Mouse (Mus musculus): ENCODE results near the gene Stmn3.

Gene Stmn3

DNA sequence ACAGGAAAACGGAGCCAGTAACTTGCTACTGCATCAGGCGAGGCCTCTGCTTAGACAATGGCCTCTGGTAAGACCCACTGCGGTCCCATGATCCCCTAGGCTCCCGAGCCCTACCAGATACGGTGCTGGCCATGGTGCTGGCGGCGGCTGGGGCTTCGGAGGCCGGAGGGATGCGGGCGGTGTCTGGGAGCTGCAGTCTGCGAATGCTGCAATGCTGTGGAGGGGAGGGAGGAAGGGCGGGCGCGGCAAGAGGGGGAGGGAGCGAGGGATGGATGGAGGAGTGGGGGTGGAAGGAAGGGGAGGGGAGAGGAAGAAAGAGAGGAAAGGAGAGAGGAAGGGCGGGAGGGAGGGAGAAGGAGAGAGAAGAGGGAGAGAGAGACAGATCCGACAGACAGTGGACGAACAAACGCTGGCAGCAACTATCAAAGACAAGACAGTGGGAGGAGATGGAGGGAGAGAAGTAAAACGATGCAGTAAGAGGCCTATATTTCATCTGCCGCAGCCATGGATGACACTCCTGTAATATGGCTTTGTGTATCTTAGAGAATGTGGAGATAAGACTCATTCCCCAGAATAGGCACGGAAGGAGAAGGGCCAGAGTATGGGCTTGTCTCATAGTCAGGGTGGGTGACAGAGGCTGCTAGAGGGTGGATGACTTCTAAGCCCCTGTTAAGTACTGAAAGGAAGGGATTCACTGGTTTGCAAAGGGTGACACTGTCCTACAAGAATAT, at the start of gene Stmn3:
Gene Stmn3, minus strand, starts transcription at position 421 of the 731 bp plus-strand sequence.
- no peak for DNase-seq (ENCODE audit: low spot score)

DNA sequence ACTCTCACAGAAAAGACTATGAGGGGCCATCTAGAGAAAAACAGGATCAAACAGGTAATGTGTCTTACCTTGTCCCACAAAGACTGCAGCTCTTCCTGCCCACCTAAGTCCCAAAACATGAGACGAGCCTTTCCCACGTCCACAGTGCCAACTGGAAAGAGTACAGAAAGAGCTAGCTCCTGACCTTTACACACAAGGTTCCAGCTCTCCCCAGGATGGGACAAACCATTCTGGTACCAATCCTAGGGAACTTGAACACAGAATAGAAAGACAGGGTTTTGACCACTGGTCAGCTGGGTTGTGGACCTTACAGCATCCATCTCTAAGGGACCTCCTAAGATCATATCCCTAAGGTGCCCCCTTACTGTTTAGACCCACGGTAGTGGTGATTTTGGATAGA, 49.6 kb upstream of the Stmn3 start:
- DNase-seq (ENCODE audit: low spot score), result no peak

DNA sequence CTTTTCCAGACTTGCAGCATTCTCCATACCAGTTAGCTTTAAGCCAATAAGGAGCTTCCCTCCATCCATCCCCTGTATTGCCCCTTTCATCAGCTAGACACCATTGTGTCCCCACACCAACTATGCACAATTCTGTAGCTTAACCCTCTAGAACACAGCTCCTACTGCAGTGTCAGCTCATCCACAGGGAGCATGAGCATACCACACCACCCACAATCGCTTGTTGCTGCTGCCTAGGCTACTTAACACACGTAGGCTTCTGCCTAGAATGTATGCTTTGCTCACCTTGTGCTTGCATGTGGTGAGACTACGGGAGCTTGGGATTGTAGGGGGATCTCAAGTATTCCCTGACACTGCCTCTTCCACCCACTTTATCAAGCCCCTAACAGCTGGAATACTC, 42.5 kb upstream of the Stmn3 start:
- DNase-seq (ENCODE audit: low spot score), result no peak

DNA sequence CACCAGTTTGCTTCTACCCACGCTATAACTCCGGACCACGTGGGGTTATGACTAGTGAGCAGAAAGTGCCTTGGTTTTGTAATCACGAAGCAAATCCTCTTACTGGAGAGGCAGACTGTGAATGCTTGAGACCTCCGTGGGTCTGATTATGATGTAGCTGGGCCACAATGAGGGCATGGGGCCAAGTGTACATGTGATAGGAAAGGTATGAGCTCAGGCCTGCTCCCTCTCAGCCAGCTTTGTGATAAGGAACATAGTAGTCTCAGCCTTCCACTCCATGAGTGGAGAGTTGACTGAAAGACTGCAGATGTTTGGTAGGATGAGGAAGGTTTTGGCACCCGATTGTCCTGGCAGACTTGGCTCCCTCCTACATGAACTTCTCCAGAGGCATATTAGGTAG, 28.5 kb upstream of the Stmn3 start:
- DNase-seq (ENCODE audit: low spot score), result no peak

DNA sequence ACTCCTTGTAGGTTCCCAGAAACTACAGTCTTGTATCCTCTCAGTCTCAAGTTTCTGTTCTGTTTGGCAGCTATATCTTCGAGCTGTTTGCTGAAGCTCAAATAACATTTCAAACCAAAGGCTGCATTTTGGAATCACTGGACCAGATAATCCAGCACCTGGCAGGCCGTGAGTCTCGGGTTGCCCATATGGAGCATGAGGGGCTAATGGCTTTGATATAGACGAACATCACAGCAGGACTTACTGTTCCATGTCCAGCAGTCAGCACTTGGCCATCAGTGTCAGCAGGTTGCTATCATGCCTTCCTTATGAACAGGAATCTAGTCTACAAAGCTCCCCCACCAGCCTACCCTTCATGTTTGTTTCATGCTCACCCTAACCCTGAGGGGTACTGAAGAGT, 26.1 kb upstream of the Stmn3 start:
- DNase-seq (ENCODE audit: low spot score), result no peak

DNA sequence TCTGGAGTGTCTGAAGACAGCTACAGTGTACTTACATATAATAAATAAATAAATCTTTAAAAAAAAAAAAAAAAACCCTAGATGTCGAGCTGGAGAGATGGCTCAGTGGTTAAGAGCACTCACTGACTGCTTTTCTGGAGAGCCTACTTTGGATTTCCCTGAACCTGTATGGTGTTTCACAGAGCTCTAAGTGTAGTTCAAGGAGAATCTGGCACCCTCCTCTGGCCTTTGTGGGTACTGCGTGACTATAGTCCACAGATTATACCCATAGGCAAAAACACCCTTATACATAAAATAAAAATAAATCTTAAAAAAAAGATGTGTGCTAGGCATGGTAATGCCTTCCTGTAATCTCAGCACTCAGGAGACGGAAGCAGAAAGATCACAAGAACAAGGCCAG, 19.7 kb upstream of the Stmn3 start:
- DNase-seq (ENCODE audit: low spot score), result peak; percentile 85

DNA sequence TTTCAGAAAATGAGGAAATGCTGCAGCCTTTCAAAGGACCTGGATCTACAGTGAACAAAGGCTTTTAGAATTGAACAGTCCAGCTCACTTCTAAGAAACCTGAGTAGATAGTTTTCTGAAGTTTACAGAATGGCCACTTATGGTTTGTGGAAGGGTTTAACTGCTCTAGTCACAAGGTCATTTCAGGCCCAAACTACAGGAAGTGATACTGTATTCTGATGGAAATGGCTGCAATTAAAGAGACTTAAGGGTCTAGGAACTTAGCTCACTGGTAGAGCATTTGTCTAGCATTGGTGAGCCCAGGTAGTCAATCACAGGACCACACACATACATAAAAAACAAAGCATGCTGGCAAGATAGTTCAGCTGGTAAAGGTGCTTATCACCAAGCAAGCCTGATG, 18.2 kb upstream of the Stmn3 start:
- no peak for DNase-seq (ENCODE audit: low spot score)

DNA sequence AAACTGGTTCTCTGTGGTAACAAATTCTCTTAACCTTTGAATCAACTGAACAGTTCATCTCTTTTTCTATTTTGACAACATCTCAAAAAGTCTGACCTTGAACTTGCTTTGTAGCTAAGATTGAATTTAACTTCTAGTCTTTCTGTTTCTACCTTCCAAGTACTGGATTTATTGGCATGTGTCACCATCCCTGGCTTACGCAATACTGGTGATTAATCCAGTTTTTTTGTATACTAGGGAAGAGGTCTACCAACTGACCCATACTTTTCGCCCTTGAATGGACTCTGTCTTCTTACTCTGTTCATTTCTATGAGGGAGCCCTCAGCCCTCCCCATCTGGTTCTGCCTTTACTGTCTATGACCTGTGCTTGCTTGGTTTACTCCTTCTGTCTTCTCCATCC, 11.8 kb upstream of the Stmn3 start:
- no peak for DNase-seq (ENCODE audit: low spot score)

DNA sequence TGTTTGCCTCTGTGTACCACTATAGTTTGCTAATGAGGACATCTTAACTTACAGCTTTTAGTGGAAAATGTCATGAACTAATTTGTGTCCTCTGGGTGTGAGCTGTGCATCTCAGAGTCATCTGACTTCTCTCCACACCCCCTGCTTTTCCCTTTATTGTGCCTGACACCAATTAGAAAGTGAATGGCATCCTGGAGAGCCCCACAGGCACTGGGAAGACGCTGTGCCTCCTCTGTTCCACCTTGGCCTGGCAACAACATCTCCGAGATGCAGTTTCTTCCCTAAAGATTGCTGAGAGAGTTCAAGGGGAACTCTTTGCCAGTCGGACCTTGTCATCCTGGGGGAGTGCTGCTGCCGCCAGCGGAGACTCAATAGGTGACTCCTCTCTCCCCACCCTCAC, 7.8 kb upstream of the Stmn3 start:
- no peak for DNase-seq (ENCODE audit: low spot score)

DNA sequence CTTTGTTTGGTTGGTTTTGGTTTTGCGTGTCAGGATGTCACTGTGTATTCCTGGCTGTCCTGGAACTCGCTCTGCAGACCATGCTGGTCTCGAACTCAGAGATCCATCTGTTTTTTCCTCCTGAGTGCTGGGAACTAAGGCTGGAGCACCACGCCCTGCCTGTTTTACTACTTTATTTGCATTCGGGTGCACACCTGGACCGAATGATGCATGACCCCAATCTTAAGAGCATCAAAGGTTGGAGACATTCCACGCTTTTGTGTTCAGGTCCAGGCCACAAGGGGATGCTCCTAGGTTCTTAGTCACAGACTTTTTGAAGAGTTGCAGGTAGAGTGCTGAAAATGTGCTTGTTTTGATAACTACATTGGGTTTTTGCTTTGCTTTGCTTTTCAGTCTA, 5.8 kb upstream of the Stmn3 start:
- DNase-seq (ENCODE audit: low spot score), result no peak

DNA sequence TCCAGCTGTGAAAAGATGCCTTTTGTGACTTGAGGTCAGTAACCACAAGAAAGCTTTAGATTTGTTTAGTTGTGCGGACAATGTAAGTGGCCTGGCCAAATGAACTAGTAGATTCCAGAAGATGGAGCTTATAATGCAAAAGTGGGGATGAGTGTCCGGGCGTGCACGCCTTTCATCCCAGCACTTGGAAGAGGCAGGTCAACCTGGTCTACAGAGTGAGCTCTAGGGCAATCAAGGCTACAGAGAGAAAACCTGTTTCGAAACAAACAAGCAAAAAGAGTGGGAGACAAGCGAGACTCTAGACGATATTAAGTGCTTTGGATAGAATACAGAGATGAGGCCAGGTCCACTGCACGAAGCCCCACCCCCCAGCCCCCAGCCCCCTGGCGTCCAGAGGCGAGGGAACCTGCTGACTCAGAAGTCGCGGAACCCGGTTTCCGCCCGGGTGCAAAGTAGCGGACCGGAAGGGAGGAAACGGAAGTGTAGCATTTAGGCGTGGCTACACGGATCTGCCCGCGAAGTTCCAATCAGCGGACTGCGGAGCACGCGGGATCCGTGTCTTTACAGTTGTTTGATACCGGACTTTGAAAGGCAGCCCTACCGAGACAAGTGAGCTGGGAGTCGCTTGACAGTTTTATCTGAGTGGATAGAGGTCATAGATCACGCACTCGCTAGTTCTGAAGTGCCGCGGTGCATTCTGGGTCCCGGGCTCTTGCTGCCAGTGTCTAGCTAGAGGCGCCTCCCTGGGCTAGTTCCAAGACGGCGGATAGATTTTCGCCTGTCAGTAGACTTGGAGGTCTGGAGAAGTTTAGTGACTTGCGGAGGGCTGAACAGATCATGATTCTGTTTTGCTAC, 5.2 kb upstream of the Stmn3 start, which contains the start of gene Rtel1:
Gene Rtel1, plus strand, starts transcription at position 492 of the 855 bp plus-strand sequence.
- DNase-seq (ENCODE audit: low spot score), result peak; percentile 40

DNA sequence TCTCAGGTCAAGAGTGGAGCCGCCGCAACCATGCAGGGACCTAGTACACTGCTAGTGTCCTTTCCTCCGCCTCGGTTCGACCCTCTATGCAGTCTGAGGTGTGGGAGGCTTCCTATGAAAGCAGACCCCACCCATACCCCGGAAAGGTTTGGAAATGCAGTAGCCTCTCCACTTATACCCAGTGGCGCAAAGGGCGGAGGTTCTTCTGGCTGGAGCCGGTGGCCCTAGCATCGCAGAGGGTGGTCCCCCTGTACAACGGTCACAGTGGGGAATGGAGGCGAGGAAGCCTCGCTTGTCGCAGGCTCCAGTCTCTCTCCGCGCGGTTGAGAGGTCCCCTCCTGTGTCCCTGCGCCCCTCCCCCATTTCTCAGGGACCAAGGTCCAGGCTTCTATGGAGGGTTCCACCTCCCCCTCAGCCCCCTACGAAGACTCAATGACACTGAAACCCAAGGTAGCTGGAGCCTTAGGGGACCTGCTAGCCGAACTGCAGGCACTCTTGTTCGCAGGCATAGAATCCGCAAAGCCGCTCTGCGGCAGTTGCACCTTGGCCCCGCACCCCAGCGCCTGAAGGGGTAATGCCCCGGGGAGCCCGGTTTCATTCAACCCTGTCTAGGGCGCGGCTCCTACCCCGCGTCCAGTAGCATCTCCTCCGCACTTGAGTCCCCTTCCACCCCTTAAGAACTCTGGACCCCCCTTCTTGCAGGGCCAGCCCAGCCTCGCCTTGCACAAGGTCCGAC, 788 bp downstream of the Stmn3 start:
- DNase-seq (ENCODE audit: low spot score), result no peak

DNA sequence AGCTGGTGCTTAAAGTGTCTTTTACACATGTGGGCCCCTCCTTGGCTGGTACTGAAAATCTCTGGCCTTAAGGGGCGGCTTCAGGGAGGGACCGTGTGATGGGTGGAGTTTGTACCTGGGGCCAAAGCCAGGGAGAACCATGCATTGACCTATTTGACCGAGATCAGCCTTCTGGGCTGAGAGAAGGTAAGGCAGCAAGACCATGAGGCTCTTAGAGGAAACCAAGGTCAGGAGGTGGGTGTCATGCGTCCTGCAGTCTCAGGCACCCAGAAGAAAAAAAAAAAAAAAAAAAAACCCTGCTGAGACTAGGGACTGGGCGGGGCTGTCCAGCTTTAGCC, 1.3 kb downstream of the Stmn3 start:
- no peak for DNase-seq (ENCODE audit: low spot score)

DNA sequence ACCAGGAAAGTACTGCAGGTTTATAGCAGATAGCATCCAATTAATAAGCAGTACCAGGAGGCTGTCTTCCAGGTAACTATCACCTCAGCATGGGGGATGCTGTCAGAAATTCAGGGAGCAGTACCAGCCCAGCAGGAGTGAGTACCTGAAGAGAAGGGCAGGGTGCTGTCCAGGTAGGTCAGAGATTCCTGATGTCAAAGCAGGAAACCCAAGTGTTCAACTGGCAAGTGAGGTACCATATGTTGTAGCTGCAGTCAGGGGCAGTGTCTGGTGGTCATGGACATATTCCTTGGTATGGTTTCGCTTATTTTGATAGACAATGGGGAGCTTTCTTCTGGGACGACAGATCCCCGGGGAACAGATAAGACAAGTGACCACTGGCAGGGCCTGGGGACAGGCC, 1.9 kb downstream of the Stmn3 start:
- no peak for DNase-seq (ENCODE audit: low spot score)

DNA sequence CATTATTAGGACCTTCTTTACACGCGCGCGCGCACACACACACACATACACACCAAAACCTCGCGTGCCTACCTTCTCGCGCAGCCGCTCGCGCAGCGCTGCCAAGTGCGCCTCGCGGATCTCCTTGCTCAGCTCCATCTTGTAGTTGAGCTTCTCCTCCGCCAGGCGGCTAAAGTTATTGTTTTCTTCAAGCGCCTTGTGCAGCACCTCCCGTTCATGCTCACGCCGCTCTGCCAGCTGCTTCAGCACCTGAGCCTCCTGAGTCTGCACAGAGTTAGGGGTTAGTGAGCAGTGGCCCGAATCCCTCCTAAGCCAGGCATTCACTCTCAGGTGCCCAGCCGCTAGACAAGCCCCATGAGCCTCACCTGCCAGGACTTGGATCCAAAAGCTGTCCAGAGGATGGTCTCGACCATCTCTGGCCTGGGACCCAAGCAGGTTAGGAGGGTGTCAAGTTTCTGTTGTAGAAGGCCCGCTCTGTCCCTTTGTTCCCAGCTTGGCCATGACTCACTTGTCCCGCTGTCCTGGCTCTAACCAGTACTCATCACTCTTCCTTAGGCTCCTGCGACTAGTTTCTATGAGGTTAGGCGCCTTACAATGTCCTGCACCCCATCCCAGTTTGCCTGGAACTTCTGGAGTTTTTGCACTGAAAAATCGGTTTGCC, 7.0 kb downstream of the Stmn3 start:
- DNase-seq (ENCODE audit: low spot score), result no peak

DNA sequence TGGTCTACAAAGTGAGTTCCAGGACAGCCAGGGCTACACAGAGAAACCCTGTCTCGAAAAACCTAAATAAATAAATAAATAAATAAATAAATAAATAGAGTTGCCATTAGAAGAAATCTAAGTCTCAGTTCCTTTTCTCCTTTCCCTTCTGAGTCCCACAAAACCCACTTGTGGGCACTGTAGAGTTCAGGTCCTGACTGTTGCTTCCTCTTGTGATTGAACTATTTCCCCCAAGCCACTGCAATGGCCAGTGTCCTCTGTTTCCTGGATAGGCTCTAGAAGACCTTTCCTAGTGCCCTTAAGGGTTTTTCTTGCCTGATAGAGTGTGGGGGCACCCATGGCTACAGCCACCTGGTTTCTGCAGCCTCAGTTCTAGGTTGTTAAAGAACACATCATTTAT, 9.4 kb downstream of the Stmn3 start:
- no peak for DNase-seq (ENCODE audit: low spot score)

DNA sequence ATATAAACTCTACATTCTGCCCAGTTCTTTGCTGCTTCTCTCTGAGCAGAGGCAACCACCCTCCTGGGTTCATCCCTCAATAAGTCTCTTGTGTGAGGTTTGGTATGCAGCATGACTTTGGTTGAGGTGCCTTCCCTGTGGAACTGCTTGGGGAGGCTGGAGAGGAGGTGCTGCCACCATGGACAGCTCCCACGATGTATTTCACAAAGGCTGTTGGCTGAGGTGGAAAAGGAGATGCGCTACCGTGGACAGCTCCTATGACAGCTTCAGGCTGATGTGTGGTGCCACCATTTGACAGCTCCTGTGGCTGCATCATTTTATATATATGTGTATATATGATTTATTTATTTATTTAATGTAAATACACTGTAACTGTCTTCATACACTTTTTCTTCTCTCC, 12.3 kb downstream of the Stmn3 start:
- DNase-seq (ENCODE audit: low spot score), result no peak

DNA sequence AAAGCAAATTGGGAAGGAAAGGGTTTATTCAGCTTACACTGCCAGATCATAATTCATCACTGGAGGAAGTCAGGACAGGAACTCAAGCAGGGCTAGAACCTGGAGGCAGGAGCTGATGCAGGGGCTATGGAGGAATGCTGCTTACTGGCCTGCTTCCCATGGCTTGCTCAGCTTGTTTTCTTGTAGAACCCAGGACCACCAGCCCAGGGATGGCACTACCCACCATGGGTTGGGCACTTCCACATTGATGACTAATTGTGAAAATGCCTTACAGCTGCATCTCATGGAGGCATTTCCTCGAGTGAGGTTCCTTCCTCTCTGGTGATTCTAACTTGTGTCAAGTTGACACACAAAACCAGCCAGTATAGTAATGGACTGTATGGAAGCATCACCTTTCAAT, 23.4 kb downstream of the Stmn3 start:
- DNase-seq (ENCODE audit: low spot score), result no peak

DNA sequence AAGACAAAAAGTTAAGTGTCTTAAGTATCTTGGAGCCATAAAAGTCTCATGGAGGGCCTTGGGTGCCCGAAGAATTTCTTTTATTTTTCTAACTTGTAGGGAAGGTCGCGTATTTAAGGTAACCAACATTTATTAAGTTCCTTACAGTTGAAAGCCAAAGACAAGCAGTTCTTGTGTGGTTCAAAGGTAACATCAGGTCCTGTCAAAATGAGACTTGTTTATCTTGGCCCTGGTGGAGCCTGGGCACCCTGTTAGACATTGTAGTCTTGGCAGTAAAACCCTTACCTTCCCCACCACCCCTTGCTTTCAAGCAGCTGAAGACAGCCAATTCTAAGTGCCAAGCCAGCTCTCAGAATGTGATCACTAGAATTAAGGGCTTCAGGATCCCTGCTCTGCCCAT, 25.6 kb downstream of the Stmn3 start:
- DNase-seq (ENCODE audit: low spot score), result no peak

DNA sequence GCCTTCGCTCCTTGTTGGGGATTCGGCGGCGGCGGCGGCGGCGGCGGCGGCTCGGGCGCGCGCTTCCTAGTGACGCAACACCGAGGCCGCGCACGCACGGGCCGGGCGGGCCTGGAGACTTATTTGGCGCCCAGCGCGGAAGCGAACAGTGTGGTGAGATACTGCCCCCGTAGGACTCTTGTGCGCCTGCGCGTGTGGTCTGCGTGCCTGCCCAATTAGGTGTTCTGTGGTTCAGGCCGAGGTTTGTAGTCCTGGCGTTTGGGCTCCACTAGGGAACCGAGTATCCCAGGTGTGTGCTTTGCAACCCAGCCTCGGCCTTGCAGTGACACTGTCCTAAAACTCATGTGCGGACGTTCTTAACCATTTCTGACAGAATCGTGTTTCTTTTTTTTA, 26.3 kb downstream of the Stmn3 start, which contains the start of gene Gmeb2:
Gene Gmeb2, minus strand, starts transcription at position 78 of the 393 bp plus-strand sequence.
- peak; percentile 91 for DNase-seq (ENCODE audit: low spot score)

DNA sequence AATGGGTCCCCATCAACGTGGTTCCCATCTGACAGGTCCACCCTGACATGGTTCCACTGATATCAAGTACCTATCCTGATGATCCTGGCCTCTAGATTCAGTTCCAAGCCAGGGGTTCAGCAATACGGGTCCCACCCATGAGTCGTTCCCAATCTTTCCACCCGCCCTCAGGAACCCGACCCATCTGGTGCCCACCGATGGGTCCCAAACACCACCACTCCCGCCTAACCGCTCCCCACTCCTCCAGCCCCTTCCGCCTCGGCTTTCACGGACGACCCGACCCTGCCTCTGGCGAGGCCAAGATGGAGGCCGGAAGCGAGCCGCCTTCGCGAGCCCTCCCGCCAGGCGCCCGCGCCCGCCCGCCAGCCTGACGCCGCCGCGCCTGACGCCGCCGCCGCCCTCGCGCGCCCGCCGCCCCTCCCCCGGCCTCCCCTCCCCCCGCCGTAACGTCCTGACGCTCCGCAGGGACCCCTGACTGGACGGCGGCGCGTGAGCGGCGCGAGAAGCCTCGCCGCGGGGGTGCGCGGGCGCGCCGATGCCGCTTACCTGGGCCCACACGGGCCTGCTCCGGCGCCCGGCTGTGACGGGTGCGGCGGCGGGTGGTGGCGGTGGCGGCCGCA, 26.9 kb downstream of the Stmn3 start:
- peak; percentile 42 for DNase-seq (ENCODE audit: low spot score)
